ENCODE assay signal across 11 mouse cellular contexts in the genomic region with DNA sequence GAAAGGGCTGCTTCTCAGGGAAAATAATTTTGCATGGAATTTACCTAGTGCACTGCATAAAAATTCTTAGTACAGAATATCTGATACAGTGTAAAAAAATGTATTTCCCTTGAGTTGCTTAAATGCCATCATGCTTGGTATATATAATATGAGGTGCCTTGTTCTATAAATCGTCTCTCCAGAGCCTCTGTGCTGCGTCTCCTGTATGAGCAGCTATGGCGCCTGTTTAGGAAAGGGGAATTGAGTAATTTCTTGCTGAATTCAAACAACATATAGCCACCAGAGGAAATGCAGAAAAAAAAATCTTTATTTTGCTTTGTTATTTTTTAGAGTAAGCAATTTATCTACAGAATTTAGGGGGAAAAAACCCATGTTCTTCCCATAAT.
DNase-seq lines count a peak whose midpoint lies in the region; ATAC-seq and TF ChIP-seq lines count a peak whose summit lies in the region.
"Had no signal": no experiment of that assay in that cellular context is flagged by ENCODE, and none has a peak within 500 bp of the region (broad histone marks: within the 10 kb centered on the region; RNA-seq: fewer than 3 reads in every experiment).

No protein-coding gene starts in this region.

- peak overlapping the region; percentile 24 for H3K4me2 ChIP-seq in kidney, postnatal 0 days (ENCODE audit: low read length)
- peak overlapping the region; percentile 16 for H3K4me2 ChIP-seq in liver, postnatal 0 days (ENCODE audit: low read depth, low read length)
- H3K4me2 ChIP-seq: embryonic facial prominence, embryonic 15.5 days had no signal

- H3K36me3 ChIP-seq in heart, embryonic 10.5 days = no peaks in the 10 kb centered on the region
- H3K36me3 ChIP-seq in kidney, postnatal 0 days (ENCODE audit: insufficient read depth, low read length) = no peaks in the 10 kb centered on the region
- H3K36me3 ChIP-seq in liver, postnatal 0 days (replicated peaks; ENCODE audit: insufficient read depth, low read length) = no peaks in the 10 kb centered on the region
- H3K36me3 ChIP-seq: embryonic facial prominence, embryonic 15.5 days had no signal

- ATAC-seq in kidney, postnatal 0 days (replicated peaks; ENCODE audit: low FRiP score, low read depth) = no peak
- no peak for ATAC-seq in liver, postnatal 0 days

- no peak for TF ChIP-seq EP300 in liver, postnatal 0 days (IDR thresholded peaks at IDR 0.05; ENCODE audit: low read depth)

- peak overlapping the region; percentile 73 for H3K27ac ChIP-seq in heart, embryonic 10.5 days
- H3K27ac ChIP-seq in kidney, postnatal 0 days = peak overlapping the region; percentile 50
- H3K27ac ChIP-seq in brown adipose tissue, adult 24 weeks (replicated peaks; ENCODE audit: low read depth, low read length) = peak overlapping the region; percentile 39; the same call in 1 of the 2 replicates
- no peak overlapping the region for H3K27ac ChIP-seq in liver, postnatal 0 days (ENCODE audit: low read depth)
- H3K27ac ChIP-seq: embryonic facial prominence, embryonic 15.5 days had no signal

- DNase-seq in heart, embryonic 10.5 days (ENCODE audit: low spot score) = no peak
- no peak for DNase-seq in heart, postnatal 25 days (ENCODE audit: low spot score)
- no peak for DNase-seq in kidney, postnatal 0 days (ENCODE audit: low spot score)
- DNase-seq in kidney, postnatal 4 days = no peak
- no peak for DNase-seq in liver, postnatal 0 days
- DNase-seq in thymus, postnatal 4 days = no peak
- DNase-seq in adipocyte (ENCODE audit: low spot score) = no peak
- DNase-seq: cerebellum, postnatal 10 days had no signal

- TF ChIP-seq CTCF in kidney, postnatal 0 days (IDR thresholded peaks at IDR 0.05; ENCODE audit: low read depth) = no peak
- no peak for TF ChIP-seq CTCF in liver, postnatal 0 days (IDR thresholded peaks at IDR 0.05; ENCODE audit: low read depth)

- H3K4me1 ChIP-seq in heart, embryonic 10.5 days = peaks cover 30% of the 10 kb centered on the region
- H3K4me1 ChIP-seq in kidney, postnatal 0 days (replicated peaks; ENCODE audit: insufficient read depth, low read length) = peaks cover 4% of the 10 kb centered on the region; the same call in 1 of the 2 replicates
- peaks cover 18% of the 10 kb centered on the region for H3K4me1 ChIP-seq in brown adipose tissue, adult 24 weeks (ENCODE audit: control insufficient read depth, insufficient read depth, insufficient read length, low read length)
- no peaks in the 10 kb centered on the region for H3K4me1 ChIP-seq in liver, postnatal 0 days (ENCODE audit: insufficient read depth)
- H3K4me1 ChIP-seq: embryonic facial prominence, embryonic 15.5 days had no signal

- H3K27me3 ChIP-seq in heart, embryonic 10.5 days (ENCODE audit: insufficient read depth, poor library complexity, severe bottlenecking) = no peaks in the 10 kb centered on the region
- no peaks in the 10 kb centered on the region for H3K27me3 ChIP-seq in kidney, postnatal 0 days (ENCODE audit: insufficient read depth, low read length)
- no peaks in the 10 kb centered on the region for H3K27me3 ChIP-seq in liver, postnatal 0 days (ENCODE audit: insufficient read depth, low read length)
- H3K27me3 ChIP-seq: embryonic facial prominence, embryonic 15.5 days; Patski had no signal

- H3K9me3 ChIP-seq in heart, embryonic 10.5 days = no peaks in the 10 kb centered on the region
- H3K9me3 ChIP-seq in kidney, postnatal 0 days (replicated peaks; ENCODE audit: low read length) = no peaks in the 10 kb centered on the region
- H3K9me3 ChIP-seq in liver, postnatal 0 days (ENCODE audit: low read length) = no peaks in the 10 kb centered on the region
- H3K9me3 ChIP-seq: embryonic facial prominence, embryonic 15.5 days had no signal

- intact Hi-C loops in heart, postnatal 25 days (cut with DNase I) = loop anchor here (5.0 kb wide), 3 partner anchors 94 to 166 kb away; a partner anchor contains a TSS

- no peak overlapping the region for H3K9ac ChIP-seq in kidney, postnatal 0 days (ENCODE audit: low read depth, low read length)
- H3K9ac ChIP-seq in liver, postnatal 0 days (replicated peaks) = no peak overlapping the region
- H3K9ac ChIP-seq: embryonic facial prominence, embryonic 15.5 days had no signal

- H3K4me3 ChIP-seq in heart, embryonic 10.5 days = peak overlapping the region; percentile 10; the same call in 1 of the 2 replicates
- no peak overlapping the region for H3K4me3 ChIP-seq in kidney, postnatal 0 days (replicated peaks; ENCODE audit: low read depth, low read length)
- H3K4me3 ChIP-seq in brown adipose tissue, adult 24 weeks (ENCODE audit: insufficient read depth, low read depth, low read length) = 0 out of 2 replicates have a peak overlapping the region, but pooled peaks have one; percentile 13
- no peak overlapping the region for H3K4me3 ChIP-seq in liver, postnatal 0 days (ENCODE audit: low read depth, low read length)
- H3K4me3 ChIP-seq: embryonic facial prominence, embryonic 15.5 days had no signal

- 73% methylated on average over 3 of the region's 3 CpGs for WGBS in heart, embryonic 10.5 days
- 37% methylated on average over 3 of the region's 3 CpGs for WGBS in kidney, postnatal 0 days
- WGBS in liver, postnatal 0 days (ENCODE audit: insufficient replicate concordance) = 41% methylated on average over 3 of the region's 3 CpGs

Comparison
In these comparisons a context has a peak if more than half of its experiments do, and no peak if none do; other contexts are left out.
1. H3K4me3 ChIP-seq: peak in heart, embryonic 10.5 days (single experiment) and brown adipose tissue, adult 24 weeks (single experiment); none in kidney, postnatal 0 days (single experiment) and liver, postnatal 0 days (single experiment).